Mouse (Mus musculus) spleen, adult 2 months (tissue): ENCODE data around the gene Vwa8.

Experiments
- CTCF ChIP-seq: fragments of 200-500 bp; IDR thresholded peaks from 2 replicates; pipeline ENCODE4 v1.5.1; 2011; ENCODE audit warnings: mild to moderate bottlenecking, inconsistent platforms; ENCODE audit not compliant: insufficient read depth, insufficient read length, insufficient replicate concordance; ENCODE audit errors: extremely low read depth
- POLR2A ChIP-seq: fragments of 200-500 bp; IDR thresholded peaks from 2 replicates; pipeline ENCODE4 v1.6.1; 2011; ENCODE audit warnings: low read depth, low read length, inconsistent platforms

DNA sequence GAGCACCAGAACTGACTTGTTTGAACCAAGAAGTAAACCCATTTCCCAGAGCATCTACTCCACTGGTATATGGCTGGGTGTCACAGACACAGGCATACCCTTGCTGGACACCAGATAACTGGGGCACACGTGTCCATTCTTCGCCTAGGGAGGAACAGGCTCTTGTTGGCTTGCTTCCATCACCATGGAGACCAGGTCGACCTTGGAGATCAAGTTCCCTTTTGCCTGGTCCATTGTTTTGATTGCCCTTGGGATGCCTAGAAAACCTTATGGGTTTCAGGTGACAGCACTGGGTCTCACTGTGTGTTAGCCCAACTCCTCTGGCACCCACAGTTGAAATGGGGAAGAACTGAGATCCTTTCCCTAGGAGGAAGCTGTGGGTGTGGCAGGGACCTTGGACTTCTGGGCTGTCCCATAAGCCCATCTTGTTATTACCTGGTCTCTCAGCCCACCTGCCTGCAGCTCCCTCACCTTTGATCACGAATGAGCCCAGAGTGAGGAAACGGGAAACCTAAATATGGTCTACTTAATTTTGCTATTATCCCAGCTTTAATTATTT lies 403.0 kb downstream of the Vwa8 start:
- no peak for TF ChIP-seq POLR2A
- TF ChIP-seq CTCF, result no peak
